Mouse (Mus musculus) CH12.LX (cell line): ENCODE data around the gene Fgd2. TPM values are rescaled to one million over a fixed set of nuclear protein-coding genes. Genes with fewer than 3 reads are reported as not detected.

Experiments
- DNase-seq: peaks from one replicate; pipeline ENCODE4 v3.0.0-alpha.2; 2013; ENCODE audit errors: extremely low read depth
- H3K27ac ChIP-seq: 2 replicates; pipeline ENCODE4 v1.5.1; 2012; ENCODE audit warnings: low read depth, mild to moderate bottlenecking, control low read depth, moderate library complexity; ENCODE audit not compliant: insufficient read depth
- H3K27me3 ChIP-seq: replicated peaks from 2 replicates; pipeline ENCODE3; 2012; ENCODE audit warnings: inconsistent platforms
- H3K36me3 ChIP-seq, 2 experiments: replicated peaks in 1 of 2; 2 replicates each; pipeline versions ENCODE3 to v1.6.1; 2012; ENCODE audit warnings: inconsistent platforms in 1 of 2, low read length in 1 of 2, mild to moderate bottlenecking in 1 of 2, mixed read lengths in 1 of 2, moderate library complexity in 1 of 2; ENCODE audit not compliant: control insufficient read depth in 1 of 2, insufficient read depth in 1 of 2
- H3K4me1 ChIP-seq, 2 experiments: 2 replicates each; pipeline ENCODE4 v1.6.1; 2012; ENCODE audit warnings: inconsistent platforms in 1 of 2, moderate library complexity in 1 of 2; ENCODE audit not compliant: insufficient read depth in 2 of 2, control insufficient read depth in 1 of 2
- H3K4me2 ChIP-seq: 2 replicates; pipeline ENCODE4 v1.6.1; 2012; ENCODE audit warnings: low read depth, mild to moderate bottlenecking, control low read depth; ENCODE audit not compliant: poor library complexity, insufficient read depth, severe bottlenecking
- H3K4me3 ChIP-seq, 3 experiments: fragments of 150-350 bp in 1 of 3; sonication (generic) in 1 of 3; replicated peaks in 1 of 3; 2 replicates each; pipeline versions ENCODE3 to v1.5.1; 2011 to 2012; ENCODE audit warnings: low read depth in 2 of 3, low read length in 2 of 3, mild to moderate bottlenecking in 2 of 3, moderate library complexity in 2 of 3, control low read depth in 1 of 3, improper control_type of control experiment in 1 of 3, inconsistent platforms in 1 of 3, mixed read lengths in 1 of 3; ENCODE audit not compliant: poor library complexity in 1 of 3
- H3K79me2 ChIP-seq: replicated peaks from 2 replicates; pipeline ENCODE4 v1.6.1; 2012; ENCODE audit warnings: mild to moderate bottlenecking, moderate library complexity; ENCODE audit not compliant: control insufficient read depth, poor library complexity, insufficient read depth, severe bottlenecking; ENCODE audit errors: extremely low read depth
- H3K9ac ChIP-seq: 2 replicates; pipeline ENCODE4 v1.6.1; 2012; ENCODE audit warnings: low read depth, mild to moderate bottlenecking, control low read depth, moderate library complexity; ENCODE audit not compliant: insufficient read depth
- H3K9me3 ChIP-seq: replicated peaks from 2 replicates; pipeline ENCODE3; 2012; ENCODE audit warnings: low read length, inconsistent platforms, mixed read lengths
- BHLHE40 ChIP-seq: IDR thresholded peaks from 2 replicates; pipeline ENCODE4 v1.6.1; 2011; ENCODE audit warnings: mild to moderate bottlenecking, low read depth, low read length, improper control_type of control experiment
- CHD2 ChIP-seq: IDR thresholded peaks from 2 replicates; pipeline ENCODE4 v1.6.1; 2011; ENCODE audit warnings: low read length, improper control_type of control experiment
- CTCF ChIP-seq, 2 experiments: IDR thresholded peaks in 1 of 2; conservative IDR thresholded peaks in 1 of 2; 2 replicates each; pipeline ENCODE4 v1.5.1; 2011 to 2012; ENCODE audit warnings: low read depth in 2 of 2, low read length in 2 of 2, improper control_type of control experiment in 1 of 2, inconsistent platforms in 1 of 2, mild to moderate bottlenecking in 1 of 2, moderate library complexity in 1 of 2
- E2F4 ChIP-seq: IDR thresholded peaks from 2 replicates; pipeline ENCODE4 v1.6.1; 2011; ENCODE audit warnings: low read depth, low read length, improper control_type of control experiment; ENCODE audit not compliant: insufficient replicate concordance
- JUND ChIP-seq: conservative IDR thresholded peaks from 2 replicates; pipeline ENCODE4 v1.6.1; 2011; ENCODE audit warnings: low read depth, low read length, improper control_type of control experiment
- MAFK ChIP-seq: IDR thresholded peaks from 2 replicates; pipeline ENCODE4 v1.6.1; 2011; ENCODE audit warnings: low read length, improper control_type of control experiment; ENCODE audit not compliant: insufficient replicate concordance
- MXI1 ChIP-seq: IDR thresholded peaks from 2 replicates; pipeline ENCODE4 v1.6.1; 2011; ENCODE audit warnings: mild to moderate bottlenecking, low read depth, low read length, improper control_type of control experiment
- MYC ChIP-seq: IDR thresholded peaks from 2 replicates; pipeline ENCODE4 v1.6.1; 2011; ENCODE audit warnings: low read depth, mild to moderate bottlenecking, improper control_type of control experiment, low read length
- NRF1 ChIP-seq: IDR thresholded peaks from 2 replicates; pipeline ENCODE4 v1.6.1; 2014; ENCODE audit warnings: low read depth, mild to moderate bottlenecking, inconsistent platforms, low read length, improper control_type of control experiment, moderate library complexity
- POLR2A ChIP-seq: IDR thresholded peaks from 2 replicates; pipeline ENCODE4 v1.6.1; 2011; ENCODE audit warnings: low read depth, mild to moderate bottlenecking, improper control_type of control experiment, low read length
- POLR2AphosphoS2 ChIP-seq: IDR thresholded peaks from 2 replicates; pipeline ENCODE4 v1.6.1; 2011; ENCODE audit warnings: low read depth, low read length, improper control_type of control experiment
- RAD21 ChIP-seq: IDR thresholded peaks from 2 replicates; pipeline ENCODE4 v1.6.1; 2011; ENCODE audit warnings: low read depth, mild to moderate bottlenecking, low read length, improper control_type of control experiment, moderate library complexity
- SMC3 ChIP-seq: IDR thresholded peaks from 2 replicates; pipeline ENCODE4 v1.6.1; 2011; ENCODE audit warnings: low read depth, low read length, improper control_type of control experiment
- TBP ChIP-seq: conservative IDR thresholded peaks from 2 replicates; pipeline ENCODE4 v1.6.1; 2011; ENCODE audit warnings: low read depth, low read length, improper control_type of control experiment
- USF1 ChIP-seq: IDR thresholded peaks from 2 replicates; pipeline ENCODE4 v1.6.1; 2014; ENCODE audit warnings: low read depth, mild to moderate bottlenecking, inconsistent platforms, low read length, improper control_type of control experiment
- ZNF384 ChIP-seq: IDR thresholded peaks from 2 replicates; pipeline ENCODE4 v1.6.1; 2012; ENCODE audit warnings: low read depth, low read length, improper control_type of control experiment, inconsistent platforms
- dilution Hi-C: fragments of 300-500 bp; cut with MboI; formaldehyde crosslinking; loops from 2 replicates; pipeline ENCODE4 v1.14.3; 2020; ENCODE audit warnings: low sequenced_read_pairs; ENCODE audit not compliant: extremely low pct_unique_long_range_greater_than_20kb, extremely low pct_ligation_motif_present
- in situ Hi-C: fragments of 300-500 bp; cut with MboI; formaldehyde crosslinking; loops from 3 replicates; pipeline ENCODE4 v1.14.3; 2019; ENCODE audit warnings: low sequenced_read_pairs, low pct_ligation_motif_present, low pct_unique_long_range_greater_than_20kb, mixed read lengths
- polyA plus RNA-seq: library from polyadenylated mRNA; unstranded; fragments of >175 nt; gene quantifications from 2 replicates; pipeline ENCODE4 v1.2.1, GENCODE M21; 2012; ENCODE audit warnings: low read depth; ENCODE audit not compliant: insufficient read length
- total RNA-seq, 2 experiments: library from RNA; depleted of rRNA; stranded (reverse); fragments of 300-350 nt in 1 of 2; fragments of >200 nt in 1 of 2; gene quantifications; 2 replicates each; pipeline ENCODE4 v1.2.3; 2012 to 2014

Gene Fgd2
- total and polyA plus RNA-seq, 3 experiments: 41.7 to 54.4 (median 48.3) TPM

DNA sequence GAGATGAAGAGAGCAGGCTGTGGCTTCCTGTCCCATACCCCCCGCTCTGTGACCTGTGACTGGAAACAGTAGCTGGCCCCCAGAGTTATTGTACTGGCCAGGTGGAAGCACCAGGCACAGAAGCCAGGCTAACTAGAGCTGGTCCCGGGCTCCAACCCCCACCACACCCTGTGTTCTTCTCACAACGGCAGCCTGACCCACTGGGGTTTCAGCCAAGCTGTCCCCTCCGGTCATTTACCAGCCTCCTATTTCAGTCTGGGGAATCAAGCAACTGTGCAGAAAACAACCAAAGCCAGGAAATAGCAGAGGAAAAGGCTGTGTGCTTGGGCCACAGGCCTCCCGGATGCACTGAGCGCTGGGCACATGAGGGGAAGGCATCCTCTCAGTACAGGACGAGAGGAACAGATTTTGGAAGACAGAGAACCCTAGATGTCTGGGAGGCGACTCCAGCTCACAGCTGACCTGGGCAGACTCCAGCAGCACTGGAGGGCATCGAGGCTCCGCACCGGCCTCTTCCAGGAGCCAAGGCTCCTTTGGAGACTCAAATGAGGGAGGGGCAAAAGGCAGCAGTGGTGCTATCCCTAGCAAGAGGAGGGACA lies 21.4 kb upstream of the Fgd2 start:
- TF ChIP-seq TBP (no peak), MYC (no peak), POLR2A (no peak), NRF1 (no peak), RAD21 (no peak), CHD2 (no peak)
- in situ Hi-C loops: no loop called here
- no peaks in the 10 kb centered on the region for H3K9me3 ChIP-seq
- H3K4me2 ChIP-seq: no peak overlapping the region
- no peak overlapping the region for H3K27ac ChIP-seq
- no peaks in the 10 kb centered on the region for H3K79me2 ChIP-seq
- DNase-seq: no peak
- H3K9ac ChIP-seq: no peak overlapping the region
- dilution Hi-C loops: no loop called here
- H3K27me3 ChIP-seq: no peaks in the 10 kb centered on the region
- no peak overlapping the region for H3K4me3 ChIP-seq
- H3K36me3 ChIP-seq: peaks cover 71 to 92% of the 10 kb centered on the region in 2 experiments
- H3K4me1 ChIP-seq: peaks cover 11 to 39% of the 10 kb centered on the region in 2 experiments

- in situ Hi-C loops (no loop called here), dilution Hi-C loops (no loop called here)
- no peak overlapping the region for H3K27ac ChIP-seq
- H3K4me2 ChIP-seq: no peak overlapping the region
- H3K27me3 ChIP-seq: no peaks in the 10 kb centered on the region
- H3K4me3 ChIP-seq: no peak overlapping the region
- H3K9me3 ChIP-seq: no peaks in the 10 kb centered on the region
- H3K9ac ChIP-seq: no peak overlapping the region
- no peak for TF ChIP-seq MAFK
- TF ChIP-seq ZNF384: no peak
- TF ChIP-seq E2F4: no peak
- no peak for TF ChIP-seq MXI1
- no peak for TF ChIP-seq USF1
- TF ChIP-seq JUND: no peak
- no peak for TF ChIP-seq BHLHE40
- H3K79me2 ChIP-seq: peaks cover 1% of the 10 kb centered on the region; the same call in 1 of the 2 replicates
- no peak for DNase-seq
- H3K36me3 ChIP-seq: peaks cover 68 to 93% of the 10 kb centered on the region in 2 experiments
- peaks cover 12 to 45% of the 10 kb centered on the region in 2 experiments for H3K4me1 ChIP-seq
Observed at GRCm38 (mm10) chr17:29340406-29341261, 20.1 kb upstream of the Fgd2 start.

- no peak overlapping the region for H3K27ac ChIP-seq
- peaks cover 60 to 85% of the 10 kb centered on the region in 2 experiments for H3K36me3 ChIP-seq
- H3K4me2 ChIP-seq: no peak overlapping the region
- H3K9me3 ChIP-seq: no peaks in the 10 kb centered on the region
- dilution Hi-C loops (no loop called here), in situ Hi-C loops (no loop called here)
- peaks cover 14 to 54% of the 10 kb centered on the region in 2 experiments for H3K4me1 ChIP-seq
- TF ChIP-seq SMC3: peak; percentile 1; the same call in 1 of the 2 replicates
- no peak for TF ChIP-seq POLR2AphosphoS2
- TF ChIP-seq CTCF (conservative IDR thresholded peaks at IDR 0.05 in 1 of 2, IDR thresholded peaks at IDR 0.05 in 1 of 2; ENCODE audit: low read depth in 2 of 2, low read length in 2 of 2): peak in 1 of 2 experiments; percentile 20; a peak in 1 of 4 replicates
- H3K79me2 ChIP-seq: peaks cover 11% of the 10 kb centered on the region
- H3K27me3 ChIP-seq: no peaks in the 10 kb centered on the region
- no peak overlapping the region for H3K9ac ChIP-seq
- no peak overlapping the region for H3K4me3 ChIP-seq
- DNase-seq: no peak
Observed at GRCm38 (mm10) chr17:29341591-29342003, 19.1 kb upstream of the Fgd2 start.
